Mouse (Mus musculus) retina, postnatal 1 day (tissue): ENCODE measurements around the gene Gnb1l.
A peak's percentile ranks its signal among the peaks of the same experiment; 100 is the strongest.
"Not testable (repeated sequence)": the region's sequence is repeated elsewhere in the genome, so short reads cannot be mapped to it uniquely, and the experiment has no call there.

Experiments used
- DNase-seq: peaks from one replicate; pipeline ENCODE4 v3.0.0-alpha.2; 2012

Gene Gnb1l

GRCm38 (mm10) chr16:18484386-18484785 is 14.1 kb upstream of the Gnb1l start:
- peak; percentile 66 for DNase-seq

DNA sequence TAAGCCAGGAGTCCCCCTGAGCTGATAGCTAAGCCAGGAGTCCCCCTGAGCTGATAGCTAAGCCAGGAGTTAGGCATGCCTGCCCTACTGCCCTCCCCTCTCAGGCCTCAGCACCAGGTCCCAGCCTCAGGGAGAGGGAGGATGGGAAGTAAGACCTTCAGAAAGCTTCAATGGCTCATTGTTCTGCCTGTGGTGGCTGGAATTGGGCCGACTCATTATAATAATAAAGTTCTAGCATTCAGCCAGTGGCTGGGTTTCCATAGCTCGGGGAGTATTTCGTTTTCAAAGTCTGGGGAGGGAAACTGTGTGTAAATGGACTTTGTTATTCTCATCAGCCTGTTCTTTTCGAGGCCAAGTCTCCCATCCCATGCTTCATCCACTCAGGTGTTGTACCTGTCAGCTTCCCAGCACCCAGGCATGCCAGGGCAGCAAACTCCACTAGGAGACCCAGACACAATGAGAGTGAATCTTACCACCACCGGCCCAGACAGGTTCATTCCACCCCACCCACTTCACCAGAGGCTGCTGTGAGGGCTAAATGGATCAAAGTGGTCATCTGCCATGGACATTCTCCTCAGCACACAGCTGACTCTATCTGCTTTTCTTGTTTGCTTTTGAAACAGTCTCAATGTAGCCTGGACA is 13.6 kb upstream of the Gnb1l start:
- peak; percentile 79 for DNase-seq

DNA sequence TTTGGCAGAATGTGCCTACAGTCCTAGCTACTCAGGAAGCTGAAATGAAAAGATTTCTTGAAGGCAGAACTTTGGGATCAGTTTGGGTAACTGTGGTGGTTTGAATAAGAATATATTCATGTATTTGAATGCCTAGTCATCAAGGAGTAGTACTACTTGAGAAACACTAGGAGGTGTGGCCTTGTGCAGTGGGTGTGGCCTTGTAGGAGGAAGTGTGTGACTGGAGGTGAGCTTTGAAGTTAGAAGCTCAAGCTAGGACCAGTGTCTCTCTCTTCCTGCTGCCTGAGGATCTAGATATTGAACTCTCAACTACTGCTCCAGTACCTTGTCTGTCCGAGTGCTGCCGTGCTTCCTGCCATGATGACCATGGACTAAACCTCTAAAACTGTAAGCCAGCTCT is 12.4 kb upstream of the Gnb1l start:
- no peak for DNase-seq

GRCm38 (mm10) chr16:18490281-18490680 is 8.2 kb upstream of the Gnb1l start:
- DNase-seq = no peak

- DNase-seq = no peak
These were observed 7.6 kb upstream of the Gnb1l start for GRCm38 (mm10) chr16:18490894-18491293.

- DNase-seq = no peak
These were observed 523 bp upstream of the Gnb1l start for GRCm38 (mm10) chr16:18497865-18498515.

DNA sequence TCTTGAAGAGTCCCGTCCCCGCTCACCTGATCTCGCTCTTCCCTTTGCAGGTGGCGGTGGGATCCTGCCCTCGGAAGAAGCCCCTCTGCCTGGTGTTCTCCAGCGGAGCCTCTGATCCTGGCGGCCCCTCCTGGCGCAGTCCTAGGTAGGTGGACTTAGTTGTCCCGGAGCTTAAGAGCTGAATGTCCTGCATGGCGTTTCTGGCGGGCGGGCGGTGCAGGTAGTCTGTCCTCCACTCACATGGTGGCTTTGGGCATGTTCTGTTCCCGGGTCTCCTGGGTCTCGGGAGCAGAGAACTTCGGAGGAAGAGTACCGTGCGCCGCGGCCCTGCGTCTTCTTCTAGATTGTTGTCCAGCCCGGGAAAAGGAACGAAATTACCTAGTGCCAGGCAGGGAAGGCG is 483 bp downstream of the Gnb1l start:
- DNase-seq = no peak

- DNase-seq = no peak
These were observed 3.0 kb downstream of the Gnb1l start for GRCm38 (mm10) chr16:18501531-18501930.

DNA sequence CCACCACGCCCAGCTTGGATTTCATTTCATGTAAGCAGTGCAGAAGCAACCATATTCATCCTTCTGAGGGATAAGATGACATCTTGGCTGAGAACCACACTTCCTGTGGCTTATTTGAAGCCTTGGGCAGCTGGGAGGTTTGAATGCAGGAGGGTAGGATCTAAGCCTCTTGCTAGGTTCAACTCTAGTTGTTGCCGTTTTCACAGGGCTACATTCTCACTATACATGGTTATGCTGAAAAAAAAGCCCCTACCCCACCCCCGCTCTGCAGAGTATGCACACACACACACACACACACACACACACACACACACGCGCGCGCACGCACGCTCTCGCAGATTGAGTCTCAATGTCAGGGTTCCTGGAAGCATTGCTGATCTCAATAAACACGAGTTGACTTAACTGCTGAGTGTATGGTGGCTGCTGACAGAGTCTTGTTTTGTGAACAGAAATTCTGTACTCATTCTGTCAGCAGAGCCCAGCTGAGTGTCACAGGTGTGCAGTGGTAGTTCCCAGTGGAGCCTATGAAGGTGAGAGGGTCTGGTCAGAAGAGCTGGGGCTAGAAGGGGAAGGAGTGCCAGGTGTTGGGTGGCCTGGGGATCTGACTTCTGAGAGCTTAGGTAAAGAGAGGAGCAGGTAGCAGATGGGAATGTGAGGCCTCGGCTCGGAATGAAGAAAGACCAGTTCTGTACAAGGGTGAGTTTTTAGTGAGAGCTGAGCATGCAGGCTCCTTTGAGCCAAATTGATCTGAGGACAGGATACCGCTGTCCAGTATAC is 5.2 kb downstream of the Gnb1l start:
- DNase-seq = no peak

GRCm38 (mm10) chr16:18506524-18507199 is 8.1 kb downstream of the Gnb1l start:
- DNase-seq = no peak

- no peak for DNase-seq
These were observed 8.7 kb downstream of the Gnb1l start for GRCm38 (mm10) chr16:18507200-18507549.

- DNase-seq = no peak
These were observed 13.2 kb downstream of the Gnb1l start for GRCm38 (mm10) chr16:18511741-18512140.

DNA sequence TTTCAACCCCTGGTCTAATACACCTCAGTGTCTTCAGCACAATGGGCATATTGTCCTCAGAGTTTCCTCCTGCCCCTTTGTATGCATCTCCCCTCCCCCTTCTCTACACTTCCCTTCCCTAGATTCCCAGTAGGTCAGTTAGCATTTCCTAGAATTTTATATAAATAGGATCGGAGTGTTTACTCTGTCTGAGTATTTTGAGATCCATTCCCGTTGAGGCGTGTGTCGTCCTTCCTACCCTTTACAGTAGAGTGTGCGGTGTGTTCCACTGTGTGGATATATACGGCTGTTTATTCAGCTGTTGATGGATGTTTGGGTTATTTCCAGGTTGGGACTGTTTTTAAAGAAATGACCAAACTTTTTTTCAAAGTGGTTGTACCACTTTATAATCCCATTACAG is 15.0 kb downstream of the Gnb1l start:
- DNase-seq = peak; percentile 29

- peak; percentile 65 for DNase-seq
These were observed 19.6 kb downstream of the Gnb1l start for GRCm38 (mm10) chr16:18518091-18518490.

GRCm38 (mm10) chr16:18523563-18524245 is 25.2 kb downstream of the Gnb1l start:
- no peak for DNase-seq

- no peak for DNase-seq
These were observed 30.1 kb downstream of the Gnb1l start for GRCm38 (mm10) chr16:18528656-18529055.

DNA sequence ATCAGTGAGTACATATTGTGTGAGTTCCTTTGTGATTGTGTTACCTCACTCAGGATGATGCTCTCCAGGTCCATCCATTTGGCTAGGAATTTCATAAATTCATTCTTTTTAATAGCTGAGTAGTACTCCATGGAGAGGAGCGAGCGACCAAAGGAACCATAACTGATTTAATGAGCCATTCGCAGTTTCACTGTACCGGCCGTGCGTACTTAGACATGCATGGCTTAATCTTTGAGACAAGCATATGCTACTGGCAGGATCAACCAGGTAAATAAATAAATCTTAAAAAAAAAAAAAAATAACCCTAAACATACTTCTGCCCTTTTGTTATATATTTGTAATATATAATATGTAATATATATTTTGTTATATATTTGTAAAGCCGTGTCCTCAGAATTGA is 34.5 kb downstream of the Gnb1l start:
- not testable (repeated sequence) for DNase-seq

DNA sequence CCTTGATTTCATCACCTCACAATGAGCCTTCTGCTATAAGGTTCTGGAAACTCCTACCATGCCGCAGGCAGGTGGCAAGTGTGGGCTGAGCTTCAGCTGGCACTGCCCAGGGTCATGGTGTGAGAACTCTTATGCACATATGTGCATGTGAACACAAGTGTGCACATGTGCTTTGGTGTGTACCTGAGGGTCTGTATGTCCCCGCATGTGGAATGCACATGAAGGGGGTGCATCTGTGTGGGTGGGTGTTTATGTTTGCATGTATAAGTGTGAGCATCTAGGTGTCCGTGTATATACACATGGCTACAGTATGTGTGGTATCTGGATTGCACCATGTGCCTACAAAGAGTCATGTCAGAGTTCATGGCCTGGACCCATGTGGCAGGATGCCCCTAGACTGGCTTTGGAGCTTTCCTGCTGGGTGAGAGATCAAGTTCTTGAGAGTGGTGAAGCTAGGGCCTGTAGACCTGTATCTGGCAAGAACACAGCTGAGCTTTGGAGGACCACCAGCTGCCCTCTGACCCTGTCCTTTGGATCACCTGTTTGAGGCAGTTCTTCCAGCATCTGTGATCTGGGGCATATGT is 39.0 kb downstream of the Gnb1l start:
- DNase-seq = no peak

DNA sequence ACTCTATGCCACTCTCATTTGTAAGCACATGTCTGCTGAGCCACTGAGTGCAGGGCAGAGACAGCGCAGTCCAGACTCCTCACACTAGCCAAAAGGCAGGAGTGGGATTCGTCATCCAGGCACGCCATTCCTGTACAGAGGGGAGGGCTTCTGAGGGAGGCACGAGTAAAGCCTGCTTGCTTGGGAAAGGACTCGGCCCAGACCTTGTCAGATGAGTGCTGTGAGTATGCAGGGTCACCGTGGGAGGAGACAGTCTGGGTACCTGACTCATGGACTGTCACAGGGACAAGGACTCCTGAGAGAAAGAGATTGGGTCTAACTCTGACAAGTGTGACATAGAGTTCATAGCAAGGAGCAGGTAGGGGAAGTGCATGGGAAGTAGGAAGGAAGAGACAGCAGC is 40.8 kb downstream of the Gnb1l start:
- DNase-seq = no peak

GRCm38 (mm10) chr16:18543151-18543829 is 44.8 kb downstream of the Gnb1l start:
- DNase-seq = no peak

DNA sequence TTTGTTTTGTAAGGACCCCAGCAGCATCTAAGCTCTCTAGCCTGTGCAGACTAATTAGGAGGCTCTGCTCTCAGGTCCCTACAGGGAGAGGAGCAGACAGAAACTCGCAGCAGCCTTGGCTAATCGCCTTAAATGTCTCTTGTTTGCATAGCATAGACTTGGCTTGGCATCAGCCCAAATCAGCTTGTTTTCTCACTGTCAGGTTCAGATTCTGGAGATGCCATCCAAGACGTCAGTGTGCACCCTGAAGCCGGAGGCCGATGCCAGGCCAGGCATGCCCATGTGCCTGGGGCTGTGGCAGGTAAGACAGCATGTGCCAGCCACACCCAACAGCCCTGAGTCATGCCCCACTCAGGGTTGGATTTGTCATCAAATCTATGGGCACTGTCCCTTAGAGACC is 49.4 kb downstream of the Gnb1l start:
- DNase-seq = peak; percentile 41

DNA sequence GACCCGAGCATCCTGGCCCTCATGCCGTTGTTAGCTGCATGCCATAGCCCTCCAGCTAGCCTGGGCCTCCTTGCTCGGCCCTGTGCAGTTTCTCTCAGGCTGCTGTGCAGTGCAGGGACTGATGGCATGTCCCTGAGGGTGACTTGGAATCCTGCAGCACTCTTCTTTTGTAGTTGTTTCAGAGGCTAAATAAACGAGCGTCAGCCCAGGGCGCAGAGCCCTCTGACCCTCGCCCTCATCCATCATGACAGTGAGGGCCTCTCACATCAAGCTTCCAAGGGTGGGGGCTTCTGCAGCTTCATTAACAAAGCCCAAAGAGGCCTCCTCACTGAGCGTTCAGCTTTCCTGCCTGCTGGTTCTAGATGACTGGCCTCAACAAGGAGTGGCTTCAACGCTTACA is 53.1 kb downstream of the Gnb1l start:
- DNase-seq = no peak
